Mouse (Mus musculus) left cerebral cortex, adult 8-10 months (tissue): ENCODE results near the gene Slc5a6. TPM values are rescaled to one million over a fixed set of nuclear protein-coding genes. Genes with fewer than 3 reads are reported as not detected.

Source experiments
- DNase-seq, 2 experiments: peaks; one replicate each; pipeline ENCODE4 v3.0.0; 2022; ENCODE audit warnings: low spot score in 2 of 2
- total RNA-seq, 4 experiments: library from RNA; stranded (reverse); gene quantifications; 2 replicates each; pipeline ENCODE4 v1.2.4; 2022

The Slc5a6 gene
- total RNA-seq, result 10 to 100 TPM; 16.1 to 22.2 (median 20.6) TPM

DNA sequence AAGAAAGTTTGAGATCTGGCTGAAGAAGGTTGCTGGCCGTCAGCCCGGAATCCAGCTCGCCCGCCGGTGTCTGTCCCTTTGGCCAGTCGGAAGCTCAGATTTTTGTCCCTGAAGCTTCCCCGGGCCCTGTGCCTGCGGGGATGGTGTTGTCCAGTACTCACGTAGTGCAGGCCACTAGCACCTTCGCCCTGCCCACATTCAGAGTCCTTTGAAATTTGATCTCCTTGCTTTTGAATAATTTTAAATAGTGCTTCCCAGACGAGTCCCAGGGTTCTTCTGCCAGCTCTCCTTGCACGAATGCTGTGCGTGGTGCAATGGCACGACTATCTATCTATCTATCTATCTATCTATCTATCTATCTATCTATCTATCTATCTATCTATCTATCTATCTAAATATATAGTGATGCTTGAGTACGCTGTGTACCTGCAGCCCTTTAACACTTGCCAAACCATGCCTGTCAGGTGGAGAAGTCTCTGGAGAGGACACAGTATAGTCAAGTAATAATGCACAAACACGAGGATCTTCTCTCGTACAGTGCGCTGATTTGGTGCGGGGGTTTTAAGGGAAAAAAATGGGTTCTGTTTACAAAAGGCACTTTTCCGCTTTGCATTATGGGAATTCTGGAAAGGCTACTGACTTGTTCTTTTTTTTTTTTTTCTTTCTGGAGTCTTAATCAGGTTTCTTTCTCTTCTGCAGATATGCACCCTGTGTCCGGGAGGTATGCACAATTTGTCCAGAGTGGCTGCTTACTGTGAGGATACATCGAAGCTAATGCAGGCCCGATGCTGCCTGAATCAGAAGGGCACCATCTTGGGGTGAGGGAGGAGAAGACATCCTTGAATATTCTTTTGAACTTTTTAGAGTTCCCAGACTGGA lies at the start of gene Slc5a6:
TSS of gene Slc5a6 (minus strand) at position 162 of the 879 bp plus-strand sequence.
- peak in 1 of 2 experiments; percentile 40 for DNase-seq

DNA sequence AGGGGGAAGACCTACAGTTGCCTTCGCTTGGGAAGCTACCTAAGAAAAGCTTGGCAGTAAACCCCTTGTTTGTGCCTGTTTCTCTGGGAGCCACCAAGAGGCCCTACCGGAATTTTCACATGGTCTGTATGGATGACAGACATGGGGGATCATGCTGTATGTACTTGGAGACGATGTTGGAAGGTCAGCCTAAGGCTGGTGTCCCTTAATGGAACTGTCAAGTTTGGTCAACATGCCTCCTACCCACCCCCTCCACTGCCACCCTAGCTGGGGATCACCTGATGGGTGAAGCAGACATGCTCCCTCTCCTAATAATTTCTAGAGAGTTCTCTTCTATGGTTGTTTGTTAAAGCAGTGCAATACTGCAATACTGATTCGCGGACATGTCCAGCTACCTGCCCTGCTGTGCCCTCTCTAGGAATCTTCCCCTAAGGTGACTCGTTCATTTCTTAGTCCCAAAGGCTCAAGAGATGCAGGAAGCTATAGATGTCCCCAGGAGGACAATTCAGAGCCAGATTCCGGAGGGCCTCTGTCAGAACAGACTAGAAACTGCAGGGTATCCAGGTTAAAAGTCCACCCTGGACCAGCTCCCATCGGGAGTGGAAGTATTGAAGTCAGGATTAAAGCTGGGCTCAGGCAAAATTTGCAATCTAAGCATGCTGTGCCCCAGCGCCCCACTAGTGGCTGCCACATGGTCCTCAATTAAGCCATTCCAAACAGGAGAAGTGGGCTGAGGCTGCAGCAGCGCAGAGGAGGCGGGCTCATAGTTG lies 47.2 kb upstream of the Slc5a6 start:
- DNase-seq, result no peak

DNA sequence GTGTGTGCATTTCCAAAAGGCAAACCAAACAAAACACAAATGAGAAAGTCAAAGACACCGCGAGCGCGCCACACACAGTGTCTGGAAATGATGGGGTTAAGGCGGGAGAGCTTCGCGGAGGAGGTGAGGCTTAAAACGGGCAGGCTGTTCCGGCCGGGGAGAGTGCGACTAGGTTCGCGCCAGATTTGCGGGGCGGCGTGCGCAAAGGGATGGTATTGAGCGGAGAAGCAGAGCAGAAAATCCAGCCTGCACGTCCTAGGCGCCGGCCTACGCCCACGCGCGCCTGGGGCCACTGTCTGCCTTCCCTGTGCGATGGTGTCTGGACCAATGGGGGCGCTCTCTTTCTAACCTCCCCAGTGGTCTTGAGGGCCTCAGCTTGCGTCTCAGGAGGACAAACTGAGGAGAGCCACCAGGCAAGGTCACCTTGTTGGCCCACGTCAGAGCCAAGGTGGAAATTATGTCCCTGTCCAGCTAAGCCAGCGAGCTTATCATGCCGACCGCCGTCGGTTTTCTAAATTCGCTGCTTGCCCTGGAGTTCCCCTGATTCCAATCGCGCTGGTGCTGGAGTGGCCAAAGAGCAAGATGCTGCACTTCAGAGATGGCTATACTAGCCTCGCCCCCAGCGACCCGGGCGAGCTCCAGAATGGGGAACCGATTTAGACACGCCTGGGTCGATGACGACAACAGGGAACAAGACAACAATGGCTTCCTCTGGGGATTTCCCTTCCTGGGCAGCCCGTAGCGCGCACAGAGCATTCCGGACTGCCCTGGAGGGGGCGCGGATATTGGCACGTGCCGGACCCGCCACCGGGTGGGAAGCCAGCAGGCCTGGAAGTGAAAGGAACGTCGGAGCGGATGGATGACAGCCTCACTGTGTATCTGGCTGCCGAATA lies 46.3 kb upstream of the Slc5a6 start:
- no peak for DNase-seq

DNA sequence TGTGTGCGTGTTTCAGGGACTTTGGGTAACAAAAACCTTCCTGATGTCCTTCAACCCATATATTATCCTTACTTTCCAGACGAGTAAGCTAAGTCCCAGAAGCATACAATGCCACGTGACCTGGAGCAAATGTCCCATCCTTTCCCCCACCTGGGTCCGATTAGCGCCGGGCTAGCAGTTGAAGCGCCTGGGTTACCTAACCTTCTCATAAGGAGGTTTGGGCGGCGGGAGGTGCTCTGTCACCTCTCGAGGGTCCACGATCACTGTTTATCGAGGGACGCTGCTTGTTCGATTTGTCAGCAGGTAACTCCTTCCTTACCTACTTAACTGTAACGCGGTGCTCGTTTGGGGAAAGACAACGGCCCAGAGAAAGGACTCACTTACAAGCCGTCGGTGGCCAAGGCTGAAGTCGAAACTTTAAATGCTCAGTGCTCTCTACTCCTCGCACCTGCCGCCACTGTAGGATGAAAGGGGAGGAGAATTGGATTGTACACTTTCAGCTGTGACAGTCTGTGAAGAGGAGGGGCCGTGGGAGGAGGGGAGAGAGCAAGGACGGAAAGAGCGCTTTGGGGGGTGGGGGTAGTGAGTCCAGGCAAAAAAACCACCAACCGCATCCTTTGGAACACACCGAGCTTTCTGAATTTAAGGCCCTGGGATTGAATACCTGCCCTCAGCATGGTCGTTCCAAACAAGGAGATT lies 45.5 kb upstream of the Slc5a6 start:
- no peak for DNase-seq

DNA sequence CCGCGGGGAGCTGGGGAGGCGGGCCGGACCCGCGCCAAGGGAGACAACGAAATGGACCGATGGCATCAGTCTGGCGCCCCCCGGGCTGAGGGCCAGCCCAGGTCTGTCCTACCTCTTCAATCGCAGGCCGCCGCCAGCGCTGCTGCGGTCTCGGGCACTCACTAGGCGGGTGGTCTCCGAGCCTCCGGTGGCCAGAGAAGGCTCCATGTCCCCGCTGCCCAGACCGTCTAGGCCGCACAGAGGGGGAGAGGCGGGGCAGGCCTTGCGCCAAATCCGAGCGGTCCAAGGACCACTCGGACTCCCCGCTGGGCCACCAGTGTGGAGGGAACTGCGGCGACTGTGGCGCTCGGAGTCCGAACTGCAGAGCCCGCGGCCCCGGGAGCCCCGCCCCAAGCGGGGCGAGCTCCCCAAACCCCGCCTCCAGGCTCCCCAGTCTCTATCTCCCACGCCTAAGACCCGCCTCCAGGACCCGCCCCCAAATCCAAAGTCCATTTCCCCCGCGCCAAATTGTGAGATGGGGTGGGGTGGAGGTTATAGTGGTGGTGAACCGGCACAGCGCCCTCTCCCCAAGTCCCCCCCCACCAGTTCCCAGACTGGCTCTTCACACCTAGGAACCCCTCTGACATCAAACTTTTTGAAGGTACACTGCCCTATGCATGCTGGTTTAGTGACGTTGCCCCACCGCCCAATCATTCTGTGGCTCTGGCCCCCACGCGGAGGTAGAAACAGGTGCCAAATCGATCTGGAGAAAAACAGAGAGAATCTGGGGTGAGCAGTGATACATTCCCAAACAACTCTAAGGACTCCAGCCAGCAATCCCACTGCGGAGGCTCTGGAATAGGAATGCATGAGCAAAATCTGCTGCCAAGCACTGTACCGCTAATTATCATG lies 44.7 kb upstream of the Slc5a6 start:
- peak in 1 of 2 experiments; percentile 69 for DNase-seq

DNA sequence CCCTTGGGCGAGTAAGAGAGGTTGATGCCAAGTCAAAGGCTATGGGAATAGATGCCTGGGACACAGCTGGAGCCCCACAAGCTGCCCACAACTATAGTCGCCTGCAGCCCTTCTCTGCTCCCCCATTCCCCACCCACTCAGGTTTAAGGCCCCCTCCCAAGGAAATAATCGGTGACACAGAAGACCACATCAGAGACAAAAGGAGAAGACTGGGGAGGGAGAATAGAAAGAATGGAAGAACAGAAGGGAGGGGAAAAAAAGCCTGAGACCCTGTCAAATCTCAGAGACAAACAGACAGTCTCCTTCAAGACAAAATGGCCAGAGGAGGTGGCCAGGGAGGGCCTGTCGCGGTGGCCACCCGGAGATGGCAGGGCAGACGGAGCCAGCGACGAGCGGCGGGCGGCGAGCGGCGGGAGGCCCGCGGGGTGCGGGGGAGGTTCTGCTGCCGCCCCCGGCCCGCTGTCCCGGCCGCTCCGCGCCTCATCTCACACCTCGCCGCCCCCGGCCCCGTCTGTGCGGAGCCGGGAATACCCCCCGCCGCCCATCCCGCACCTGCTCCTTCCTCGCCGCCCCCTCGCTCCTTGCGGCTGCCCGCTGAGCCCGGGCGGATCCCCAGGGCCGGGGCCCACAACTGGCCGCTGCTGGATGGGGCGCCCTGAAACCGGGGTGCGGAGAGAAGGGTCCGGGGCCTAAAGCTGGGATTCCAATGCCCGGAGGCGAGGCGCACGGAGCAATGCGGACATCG lies 43.7 kb upstream of the Slc5a6 start:
- peak in 1 of 2 experiments; percentile 70 for DNase-seq

DNA sequence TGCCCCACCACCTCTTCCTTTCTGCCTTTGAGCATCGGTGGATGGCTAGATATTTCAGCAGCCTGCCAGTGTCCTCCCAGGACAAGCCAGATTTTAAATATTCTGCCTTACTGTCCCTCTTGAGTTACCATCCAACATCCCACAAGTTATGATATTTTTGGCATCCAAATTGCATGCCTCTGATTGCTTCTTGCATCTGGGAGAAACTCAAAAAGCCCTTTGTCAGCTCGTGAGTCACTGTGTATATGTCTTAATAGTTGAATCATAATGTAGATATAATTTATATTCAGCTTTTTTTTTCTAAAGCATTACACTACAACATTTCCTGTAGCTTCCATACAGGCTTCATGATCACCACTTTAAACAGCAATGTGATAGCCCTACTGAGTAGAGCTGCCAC lies 38.4 kb upstream of the Slc5a6 start:
- DNase-seq, result no peak

DNA sequence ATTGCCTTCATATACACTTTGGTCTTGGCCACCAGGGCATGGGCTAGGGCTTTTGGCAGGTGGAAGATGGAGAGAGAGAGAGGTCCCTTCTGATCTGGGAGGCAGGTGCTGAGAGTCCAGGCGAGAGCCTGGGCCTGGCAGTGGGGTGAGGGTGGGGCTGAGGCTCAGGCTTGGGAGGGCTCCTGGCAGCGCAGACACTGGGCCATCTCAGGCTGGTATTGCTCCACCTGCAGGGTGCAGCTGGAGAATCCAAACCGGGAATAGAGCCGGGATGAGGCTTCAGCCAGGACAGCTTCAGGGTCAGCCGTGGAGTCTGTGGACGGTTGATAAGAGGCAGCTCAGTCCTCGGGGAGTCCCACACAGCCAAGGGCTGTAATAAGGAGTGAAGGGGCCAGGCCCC lies 37.9 kb upstream of the Slc5a6 start:
- DNase-seq, result no peak

DNA sequence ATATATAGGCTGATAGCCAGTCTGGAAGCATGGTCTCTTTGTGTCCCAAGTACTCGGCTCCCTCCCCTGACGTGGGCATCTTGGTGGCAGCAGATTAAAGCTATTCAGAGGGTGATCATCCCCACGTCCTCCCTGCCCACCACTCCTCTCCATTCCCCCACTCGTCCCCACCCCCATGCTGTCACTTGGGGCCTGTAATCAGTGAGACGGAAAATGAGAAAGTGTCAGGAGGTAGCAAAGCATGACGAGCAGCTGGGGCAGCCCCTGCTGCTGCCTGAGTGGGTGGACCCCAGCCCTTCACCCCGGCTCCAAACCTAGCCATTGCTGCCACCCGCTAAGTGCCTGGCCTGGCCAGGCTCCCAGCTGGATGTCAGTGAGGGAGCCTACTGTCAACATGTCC lies 35.2 kb upstream of the Slc5a6 start:
- DNase-seq, result no peak

DNA sequence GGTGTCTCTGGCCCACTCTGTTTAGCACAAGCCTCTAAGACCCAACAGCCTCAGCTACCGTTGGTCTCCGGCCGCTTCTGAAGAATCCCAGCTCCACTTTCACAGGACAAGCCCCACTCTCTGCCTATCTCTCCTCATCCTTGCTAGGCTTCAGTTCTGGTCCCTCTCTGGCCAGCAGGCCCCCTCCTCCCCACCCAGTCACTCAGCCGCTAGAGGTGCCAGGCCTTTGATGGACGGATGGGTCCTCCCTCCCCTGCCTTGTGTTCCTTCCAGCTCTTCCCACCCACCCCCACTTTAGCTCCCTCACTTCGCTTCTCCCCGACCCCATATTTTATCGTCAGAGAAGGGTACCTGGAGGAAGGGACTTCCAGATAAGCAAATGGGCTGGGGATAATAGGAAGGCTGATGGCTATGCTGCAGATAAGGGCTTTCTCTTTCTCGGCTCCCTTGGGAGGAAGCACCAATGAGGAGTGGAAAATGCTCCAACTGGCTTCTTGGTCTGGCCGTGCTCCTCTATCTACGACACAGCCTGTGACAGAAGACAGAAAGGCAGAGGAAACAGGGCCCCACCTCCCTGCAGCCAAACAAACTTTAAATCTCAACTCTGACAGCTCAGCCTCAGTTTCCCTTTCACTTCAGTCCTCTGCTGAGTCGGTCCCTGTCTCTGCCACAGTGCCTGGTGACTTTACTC lies 34.4 kb upstream of the Slc5a6 start:
- DNase-seq, result no peak

DNA sequence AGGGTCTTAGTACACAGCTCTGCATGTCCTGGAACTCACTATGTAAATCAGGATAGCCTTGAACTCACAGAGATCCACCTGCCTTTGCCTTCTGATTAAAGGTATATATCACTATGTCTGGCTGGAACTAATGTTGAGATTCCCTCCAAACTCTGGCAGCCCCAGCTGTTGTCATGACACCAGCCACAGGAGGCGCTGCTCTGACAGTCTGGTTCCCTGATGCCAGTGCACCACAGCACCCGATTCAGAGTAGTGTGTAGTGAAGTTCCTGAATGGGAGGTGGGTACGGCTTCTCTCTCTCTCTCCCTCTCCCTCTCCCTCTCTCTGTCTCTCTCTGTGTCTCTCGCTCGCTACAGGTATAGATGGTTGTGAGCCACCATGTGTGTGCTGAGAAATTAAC lies 33.6 kb upstream of the Slc5a6 start:
- DNase-seq, result no peak

DNA sequence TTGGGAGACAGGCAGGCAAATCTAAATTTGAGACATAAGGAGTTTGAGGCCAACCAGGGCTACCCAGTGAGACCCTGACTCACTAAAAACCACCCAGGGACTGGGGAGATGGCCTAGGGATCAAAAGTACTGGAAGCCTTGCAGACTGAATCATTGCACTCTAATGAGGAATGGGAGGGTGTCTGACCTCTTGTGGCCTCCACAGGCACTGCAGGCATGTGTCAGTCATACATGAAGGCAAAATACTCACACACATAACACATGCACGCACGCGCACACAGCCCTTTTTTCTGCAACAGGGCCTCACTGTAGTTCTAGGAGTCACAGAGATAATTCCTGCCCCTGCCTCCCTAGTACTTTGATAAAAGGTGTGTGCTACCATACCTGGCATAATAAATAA lies 32.7 kb upstream of the Slc5a6 start:
- no peak for DNase-seq

DNA sequence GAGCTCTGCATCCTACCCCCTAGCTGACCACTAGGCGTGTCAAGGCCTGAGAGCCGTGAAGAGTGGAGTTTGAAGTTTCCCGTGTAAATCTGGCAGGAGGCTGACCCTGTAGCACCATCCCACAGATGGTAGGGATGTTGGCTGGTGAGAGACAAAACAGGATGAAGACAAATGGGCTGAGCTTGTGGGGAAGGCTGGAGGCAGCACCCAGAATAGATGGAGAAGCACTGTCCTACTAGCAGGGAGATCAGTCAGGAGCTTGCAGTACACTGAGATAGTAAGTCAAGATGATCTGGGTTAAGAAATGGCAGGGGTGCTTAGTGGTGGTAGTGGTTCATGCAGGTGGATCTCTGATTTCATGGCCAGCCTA lies 32.1 kb upstream of the Slc5a6 start:
- no peak for DNase-seq

DNA sequence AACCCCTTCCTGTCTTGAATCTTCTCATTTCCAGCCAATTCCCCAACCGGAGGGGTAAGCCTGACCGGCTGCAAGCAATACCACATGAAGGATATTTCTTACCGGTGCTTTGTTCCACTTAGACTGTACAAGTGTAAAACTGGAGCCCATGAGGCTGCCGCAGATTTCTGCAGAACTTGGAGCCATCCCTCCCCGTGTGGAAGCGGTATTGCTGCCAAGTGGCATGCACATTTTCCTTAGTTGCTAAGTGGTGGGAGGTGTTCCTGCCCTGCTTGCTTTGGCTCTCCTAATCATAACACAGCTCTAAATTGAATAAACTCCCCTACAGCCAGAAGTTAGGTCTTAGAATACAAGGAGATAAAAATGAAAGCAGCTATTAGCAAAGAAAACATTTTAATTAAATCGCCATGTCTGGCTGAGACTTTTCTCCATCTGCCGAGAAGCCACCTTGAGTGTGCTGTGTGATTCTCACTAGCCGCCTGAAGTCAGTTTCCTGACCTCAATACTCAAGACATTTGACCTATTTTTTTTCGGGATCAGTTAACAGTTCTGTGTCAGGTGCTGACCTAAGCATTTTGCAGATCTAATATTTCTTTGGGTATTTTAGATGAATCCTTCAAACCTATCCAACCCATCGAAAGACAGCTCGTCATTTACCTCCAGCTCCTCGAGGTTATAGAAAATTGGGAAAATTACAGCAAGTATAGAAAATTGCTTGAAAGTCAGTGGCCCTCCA lies 31.5 kb upstream of the Slc5a6 start:
- DNase-seq, result peak in 1 of 2 experiments; percentile 77

DNA sequence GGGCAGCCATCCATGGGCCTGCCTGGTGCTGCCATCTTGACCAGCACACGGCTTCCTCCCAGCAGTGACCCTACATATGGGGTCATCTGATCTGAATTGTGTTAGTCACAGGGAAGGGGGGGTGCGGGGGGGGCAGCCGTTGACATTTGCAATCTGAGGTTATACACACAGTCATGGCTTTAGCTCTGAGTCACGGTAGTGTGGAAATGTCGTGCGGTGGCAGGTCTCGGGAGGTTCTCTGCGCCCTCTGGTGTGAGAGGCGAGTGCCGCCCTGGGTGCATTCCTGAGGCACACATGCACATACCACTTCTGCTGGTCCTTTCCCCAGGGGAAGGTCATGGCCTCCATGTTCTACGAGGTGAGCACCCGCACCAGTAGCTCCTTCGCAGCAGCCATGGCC lies 27.6 kb upstream of the Slc5a6 start:
- no peak for DNase-seq

DNA sequence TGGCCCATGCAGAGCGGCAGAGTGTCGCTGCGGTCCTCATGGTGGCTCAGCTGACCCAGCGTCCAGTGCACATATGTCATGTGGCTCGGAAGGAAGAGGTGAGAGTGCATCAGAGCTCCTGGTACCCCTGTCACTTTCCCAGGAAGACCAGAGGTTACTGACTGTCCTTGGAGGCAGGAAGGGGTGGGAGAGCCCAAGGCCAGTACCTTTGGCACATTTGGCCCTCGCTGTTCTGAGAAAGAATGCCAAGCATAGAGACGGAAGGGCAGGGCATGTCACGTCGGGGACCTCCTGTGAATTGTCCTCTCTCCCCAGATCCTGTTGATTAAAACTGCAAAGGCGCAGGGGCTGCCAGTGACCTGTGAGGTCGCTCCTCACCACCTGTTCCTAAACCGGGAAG lies 24.5 kb upstream of the Slc5a6 start:
- DNase-seq, result no peak

DNA sequence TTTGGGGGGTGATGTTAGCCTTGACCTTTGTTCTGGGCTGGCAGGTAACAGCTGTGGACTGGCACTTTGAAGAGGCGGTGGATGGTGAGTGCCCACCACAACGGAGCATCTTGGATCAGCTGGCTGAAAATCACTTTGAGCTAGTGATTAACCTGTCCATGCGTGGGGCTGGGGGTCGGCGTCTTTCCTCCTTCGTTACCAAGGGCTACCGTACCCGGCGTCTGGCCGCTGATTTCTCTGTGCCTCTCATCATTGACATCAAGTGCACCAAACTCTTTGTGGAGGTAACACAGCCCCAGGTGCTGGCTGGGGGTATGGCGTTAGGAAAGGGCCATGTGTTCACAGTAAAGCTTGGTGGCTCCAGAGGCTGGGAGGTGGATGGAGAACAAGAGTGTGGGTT lies 23.1 kb upstream of the Slc5a6 start:
- no peak for DNase-seq

DNA sequence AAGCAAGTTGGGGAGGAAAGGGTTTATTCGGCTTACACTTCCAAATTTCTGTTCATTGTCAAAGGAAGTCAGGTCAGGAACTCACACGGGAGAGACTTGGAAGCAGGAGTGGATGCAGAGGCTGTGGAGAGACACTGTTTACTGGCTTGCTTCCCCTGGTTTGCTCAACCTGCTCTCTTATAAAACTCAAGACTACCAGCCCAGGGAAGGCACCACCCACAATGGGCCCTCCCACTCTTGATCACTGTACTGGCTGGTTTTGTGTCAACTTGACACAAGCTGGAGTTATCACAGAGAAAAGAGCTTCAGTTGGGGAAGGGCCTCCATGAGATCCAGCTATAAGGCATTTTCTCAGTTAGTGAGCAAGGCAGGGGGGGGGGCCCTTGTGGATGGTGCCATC lies 22.3 kb upstream of the Slc5a6 start:
- no peak for DNase-seq
